Mouse (Mus musculus) heart, adult 2 months (tissue): ENCODE results near the gene Dhx40. TPM values are rescaled to one million over a fixed set of nuclear protein-coding genes. Genes with fewer than 3 reads are reported as not detected.
A peak's percentile ranks its signal among the peaks of the same experiment; 100 is the strongest.

Source experiments
- DNase-seq, 2 experiments: peaks; one replicate each; pipeline ENCODE4 v3.0.0; 2021
- H3K27ac ChIP-seq: fragments of 200-600 bp; 2 replicates; pipeline ENCODE4 v1.8.1; 2022
- H3K27me3 ChIP-seq: fragments of 200-500 bp; 2 replicates; pipeline ENCODE4 v1.6.1; 2012; ENCODE audit warnings: mild to moderate bottlenecking, low read length, inconsistent platforms, mixed read lengths; ENCODE audit not compliant: control insufficient read depth, insufficient read depth
- H3K36me3 ChIP-seq: fragments of 200-500 bp; 2 replicates; pipeline ENCODE4 v1.6.1; 2012; ENCODE audit warnings: low read length, inconsistent platforms; ENCODE audit not compliant: control insufficient read depth, insufficient read depth
- H3K4me1 ChIP-seq: fragments of 200-500 bp; 2 replicates; pipeline ENCODE4 v1.6.1; 2011; ENCODE audit warnings: low read length; ENCODE audit not compliant: control insufficient read depth, insufficient read depth
- H3K4me3 ChIP-seq: fragments of 200-600 bp; 2 replicates; pipeline ENCODE4 v1.8.1; 2022
- H3K79me2 ChIP-seq: fragments of 200-500 bp; replicated peaks from 2 replicates; pipeline ENCODE4 v1.6.1; 2012; ENCODE audit warnings: mild to moderate bottlenecking, inconsistent platforms, low read length, moderate library complexity, mixed read lengths; ENCODE audit not compliant: control insufficient read depth, insufficient read depth
- H3K9ac ChIP-seq: fragments of 200-500 bp; 2 replicates; pipeline ENCODE4 v1.6.1; 2012; ENCODE audit warnings: low read depth, mild to moderate bottlenecking, control low read depth, inconsistent platforms, low read length, mixed read lengths
- CTCF ChIP-seq: fragments of 200-600 bp; IDR thresholded peaks from 2 replicates; pipeline ENCODE4 v1.8.1; 2022; ENCODE audit warnings: antibody characterized with exemption, mild to moderate bottlenecking, moderate library complexity
- EP300 ChIP-seq: fragments of 200-500 bp; IDR thresholded peaks from 2 replicates; pipeline ENCODE4 v1.6.1; 2011; ENCODE audit warnings: low read depth, low read length, control low read depth; ENCODE audit not compliant: insufficient read depth
- POLR2A ChIP-seq: fragments of 200-500 bp; IDR thresholded peaks from 2 replicates; pipeline ENCODE4 v1.6.1; 2011; ENCODE audit warnings: mild to moderate bottlenecking, low read depth, low read length, control low read depth; ENCODE audit not compliant: insufficient read depth
- WGBS: fragments of 180-500 bp; shearing (Covaris S2); methylation state at CpG from one replicate; pipeline ENCODE4 v1.1.7; 2018; 5-methylcytosine and 5-hydroxymethylcytosine counted together
- intact Hi-C: fragments of 180-260 bp; cut with DNase I; formaldehyde crosslinking; loops from one replicate; pipeline ENCODE4 v1.15.1; 2025
- long read RNA-seq: library from polyadenylated mRNA; stranded (forward); transcript quantifications from one replicate; pipeline ENCODE4 v2.0.0, GENCODE M21; 2021
- polyA plus RNA-seq: library from polyadenylated mRNA; depleted of rRNA; stranded (reverse); fragments of >200 nt; gene quantifications from 2 replicates; pipeline ENCODE4 v1.2.3, GENCODE M21; 2012; rRNA removed
- total RNA-seq, 2 experiments: library from RNA; stranded (reverse); gene quantifications; 2 replicates each; pipeline ENCODE4 v1.2.3; 2021

Dhx40 gene
- total RNA-seq (10 to 100 TPM; 13.8 to 18.1 TPM), polyA plus RNA-seq (3.6 and 6.0 TPM in 2 replicates)
- long read RNA-seq, partial matches to known transcripts = 2 of 6 reads
- long read RNA-seq, other reads (novel, unspliced or antisense) = 1 of 6 reads

- WGBS = 3% methylated on average over 40 of the region's 40 CpGs
- peak within 1 kb of the TSS; percentile 76 for H3K9ac ChIP-seq
- H3K36me3 ChIP-seq = peaks cover 5% of the 10 kb centered on the region; the same call in 1 of the 2 replicates
- peak within 1 kb of the TSS; percentile 87 for H3K4me3 ChIP-seq
- peaks cover 2% of the 10 kb centered on the region for H3K4me1 ChIP-seq
- no peaks in the 10 kb centered on the region for H3K27me3 ChIP-seq
- peak within 1 kb of the TSS; percentile 86 for H3K27ac ChIP-seq
- TF ChIP-seq POLR2A (peak; percentile 78), CTCF (no peak), EP300 (peak; percentile 65; the same call in 1 of the 2 replicates)
- DNase-seq = peak; percentile 91 to 92
- no peaks in the 10 kb centered on the region for H3K79me2 ChIP-seq
- intact Hi-C loops = loop anchor here (2.0 kb wide), 1 partner anchor 51 kb away; the partner anchor contains the start of gene Cltc
These were observed at the start of gene Dhx40 for GRCm38 (mm10) chr11:86807505-86807989. TSS of gene Dhx40 (minus strand) at chr11:86807746.

- Histone ChIP-seq H3K27ac (no peak overlapping the region), H3K27me3 (no peaks in the 10 kb centered on the region), H3K79me2 (no peaks in the 10 kb centered on the region), H3K4me1 (no peaks in the 10 kb centered on the region; the same call in 1 of the 2 replicates), H3K4me3 (no peak overlapping the region), H3K9ac (no peak overlapping the region), H3K36me3 (no peaks in the 10 kb centered on the region)
- intact Hi-C loops = no loop called here
- no peak for TF ChIP-seq POLR2A
- TF ChIP-seq EP300 = no peak
- TF ChIP-seq CTCF = no peak
- no peak for DNase-seq
- 74% methylated on average over 12 of the region's 12 CpGs for WGBS
These were observed 48.3 kb upstream of the Dhx40 start for GRCm38 (mm10) chr11:86855639-86856425.

- no peaks in the 10 kb centered on the region for H3K27me3 ChIP-seq
- H3K9ac ChIP-seq = no peak overlapping the region
- H3K36me3 ChIP-seq = no peaks in the 10 kb centered on the region
- H3K27ac ChIP-seq = no peak overlapping the region
- TF ChIP-seq POLR2A (no peak), CTCF (no peak), EP300 (no peak)
- DNase-seq = no peak
- no peak overlapping the region for H3K4me3 ChIP-seq
- 82% methylated on average over 3 of the region's 3 CpGs for WGBS
- no peaks in the 10 kb centered on the region for H3K79me2 ChIP-seq
- H3K4me1 ChIP-seq = no peaks in the 10 kb centered on the region; the same call in 1 of the 2 replicates
- intact Hi-C loops = no loop called here
These were observed 45.5 kb upstream of the Dhx40 start for GRCm38 (mm10) chr11:86853081-86853480.

GRCm38 (mm10) chr11:86852534-86853054, 45.0 kb upstream of the Dhx40 start:
- Histone ChIP-seq H3K4me1 (no peaks in the 10 kb centered on the region; the same call in 1 of the 2 replicates), H3K27me3 (no peaks in the 10 kb centered on the region), H3K27ac (no peak overlapping the region), H3K36me3 (no peaks in the 10 kb centered on the region), H3K79me2 (no peaks in the 10 kb centered on the region), H3K4me3 (no peak overlapping the region), H3K9ac (no peak overlapping the region)
- no peak for DNase-seq
- 52% methylated on average over 13 of the region's 13 CpGs for WGBS
- intact Hi-C loops = no loop called here
- TF ChIP-seq POLR2A = no peak
- TF ChIP-seq CTCF = no peak
- no peak for TF ChIP-seq EP300

- DNase-seq = no peak
- Histone ChIP-seq H3K27ac (no peak overlapping the region), H3K4me1 (no peaks in the 10 kb centered on the region; the same call in 1 of the 2 replicates), H3K79me2 (no peaks in the 10 kb centered on the region), H3K9ac (no peak overlapping the region), H3K4me3 (no peak overlapping the region), H3K27me3 (no peaks in the 10 kb centered on the region), H3K36me3 (no peaks in the 10 kb centered on the region)
- 24% methylated on average over 7 of the region's 7 CpGs for WGBS
- no peak for TF ChIP-seq CTCF
- intact Hi-C loops = no loop called here
These were observed 44.4 kb upstream of the Dhx40 start for GRCm38 (mm10) chr11:86851714-86852533.
